Mouse (Mus musculus) stomach, postnatal 0 days (tissue): ENCODE data around the gene Stpg4.

Experiments
- CTCF ChIP-seq: IDR thresholded peaks from 2 replicates; pipeline ENCODE4 v1.5.1; 2016; ENCODE audit warnings: antibody characterized with exemption, low read depth, mild to moderate bottlenecking, moderate library complexity
- EP300 ChIP-seq: optimal IDR thresholded peaks from 2 replicates; pipeline ENCODE3; 2016; ENCODE audit warnings: antibody characterized with exemption

- TF ChIP-seq CTCF (no peak), EP300 (no peak)
Observed at GRCm38 (mm10) chr17:87475356-87475755, 47.8 kb upstream of the Stpg4 start.
